Comparison of ENCODE assay signal across 12 mouse cellular contexts in genomic region chr17:29859788-29860283, GRCm38 (mm10).
DNase-seq lines count a peak whose midpoint lies in the region; ATAC-seq and TF ChIP-seq lines count a peak whose summit lies in the region.
"Had no signal": no experiment of that assay in that cellular context is flagged by ENCODE, and none has a peak within 500 bp of the region (broad histone marks: within the 10 kb centered on the region; RNA-seq: fewer than 3 reads in every experiment).

No protein-coding gene starts in this region.

- TF ChIP-seq POLR2A in heart, adult 2 months (IDR thresholded peaks at IDR 0.05; ENCODE audit: insufficient read depth, low read depth, low read length) = no peak

- intact Hi-C loops in heart, adult 2 months (cut with DNase I) = no loop called here

- peak; percentile 63 for ATAC-seq in heart, embryonic 11.5 days (replicated peaks; ENCODE audit: insufficient number of reproducible peaks, low FRiP score, low TSS enrichment)
- ATAC-seq in midbrain, embryonic 16.5 days = peak; percentile 45; the same call in 1 of the 2 replicates
- ATAC-seq in midbrain, postnatal 0 days (ENCODE audit: low FRiP score) = no peak
- ATAC-seq in megakaryocyte progenitor cell, adult 5-6 weeks (replicated peaks; ENCODE audit: poor library complexity) = peak; percentile 85
- ATAC-seq in hindbrain, postnatal 0 days = no peak

- DNase-seq in heart, adult 2 months = no peak
- DNase-seq in midbrain, postnatal 0 days (ENCODE audit: low spot score) = no peak
- peak; percentile 13 for DNase-seq in fat pad, adult 2 months (ENCODE audit: extremely low read depth, low read depth, low spot score)
- no peak for DNase-seq in hindbrain, postnatal 0 days (ENCODE audit: low spot score)
- no peak for DNase-seq in layer of hippocampus, adult 9-11 months
- DNase-seq: adrenal gland, postnatal 36 days; cerebellum, postnatal 25 days; gastrocnemius, postnatal 36 days had no signal

- TF ChIP-seq CTCF in heart, adult 2 months (IDR thresholded peaks at IDR 0.05) = no peak
- no peak for TF ChIP-seq CTCF in midbrain, postnatal 0 days (IDR thresholded peaks at IDR 0.05)
- no peak for TF ChIP-seq CTCF in hindbrain, postnatal 0 days (IDR thresholded peaks at IDR 0.05; ENCODE audit: low read depth)

- 40% methylated on average over 13 of the region's 13 CpGs for WGBS in heart, embryonic 11.5 days (ENCODE audit: insufficient replicate concordance)
- 33% methylated on average over 13 of the region's 13 CpGs for WGBS in heart, adult 2 months
- WGBS in midbrain, embryonic 16.5 days = 77% methylated on average over 13 of the region's 13 CpGs
- WGBS in midbrain, postnatal 0 days = 75% methylated on average over 13 of the region's 13 CpGs
- 76% methylated on average over 13 of the region's 13 CpGs for WGBS in hindbrain, postnatal 0 days

- H3K9me3 ChIP-seq in heart, embryonic 11.5 days (replicated peaks; ENCODE audit: control insufficient read depth, low read length) = no peaks in the 10 kb centered on the region
- H3K9me3 ChIP-seq in midbrain, embryonic 16.5 days (replicated peaks; ENCODE audit: control insufficient read depth, low read length, poor library complexity, severe bottlenecking) = no peaks in the 10 kb centered on the region
- H3K9me3 ChIP-seq in midbrain, postnatal 0 days (ENCODE audit: low read length) = no peaks in the 10 kb centered on the region
- H3K9me3 ChIP-seq in hindbrain, postnatal 0 days (ENCODE audit: low read length) = no peaks in the 10 kb centered on the region

- no peak overlapping the region for H3K4me3 ChIP-seq in heart, embryonic 11.5 days (ENCODE audit: low read depth, low read length)
- H3K4me3 ChIP-seq in heart, adult 2 months = no peak overlapping the region
- no peak overlapping the region for H3K4me3 ChIP-seq in midbrain, embryonic 16.5 days (ENCODE audit: low read depth, low read length)
- no peak overlapping the region for H3K4me3 ChIP-seq in midbrain, postnatal 0 days (ENCODE audit: low read depth, low read length)
- H3K4me3 ChIP-seq in hindbrain, postnatal 0 days (ENCODE audit: low read length) = no peak overlapping the region
- H3K4me3 ChIP-seq: layer of hippocampus, adult 2 months had no signal

- H3K27ac ChIP-seq in heart, embryonic 11.5 days (ENCODE audit: low read depth, low read length) = no peak overlapping the region
- no peak overlapping the region for H3K27ac ChIP-seq in heart, adult 2 months
- no peak overlapping the region for H3K27ac ChIP-seq in midbrain, embryonic 16.5 days (ENCODE audit: low read length)
- H3K27ac ChIP-seq in midbrain, postnatal 0 days (ENCODE audit: low read depth, low read length) = no peak overlapping the region
- no peak overlapping the region for H3K27ac ChIP-seq in hindbrain, postnatal 0 days
- H3K27ac ChIP-seq: layer of hippocampus, adult 2 months had no signal

- no peak for TF ChIP-seq EP300 in heart, adult 2 months (IDR thresholded peaks at IDR 0.05; ENCODE audit: insufficient read depth, low read depth, low read length)

- H3K36me3 ChIP-seq in heart, embryonic 11.5 days (ENCODE audit: control insufficient read depth, insufficient read depth, low read length) = no peaks in the 10 kb centered on the region
- no peaks in the 10 kb centered on the region for H3K36me3 ChIP-seq in heart, adult 2 months (ENCODE audit: control insufficient read depth, insufficient read depth, low read length)
- H3K36me3 ChIP-seq in midbrain, embryonic 16.5 days (ENCODE audit: control insufficient read depth, insufficient read depth, low read length) = no peaks in the 10 kb centered on the region
- no peaks in the 10 kb centered on the region; the same call in 1 of the 2 replicates for H3K36me3 ChIP-seq in midbrain, postnatal 0 days (ENCODE audit: insufficient read depth, low read length)
- no peaks in the 10 kb centered on the region for H3K36me3 ChIP-seq in hindbrain, postnatal 0 days (ENCODE audit: insufficient read depth, low read length)

- peaks cover 3% of the 10 kb centered on the region for H3K4me1 ChIP-seq in heart, embryonic 11.5 days (ENCODE audit: control insufficient read depth, insufficient read depth, low read length)
- no peaks in the 10 kb centered on the region for H3K4me1 ChIP-seq in heart, adult 2 months (ENCODE audit: control insufficient read depth, insufficient read depth, low read length)
- H3K4me1 ChIP-seq in midbrain, embryonic 16.5 days (ENCODE audit: control insufficient read depth, insufficient read depth, low read length) = 0 out of 2 replicates have a peak, but pooled peaks cover 4% of the 10 kb centered on the region
- no peaks in the 10 kb centered on the region for H3K4me1 ChIP-seq in midbrain, postnatal 0 days (ENCODE audit: insufficient read depth, low read length)
- H3K4me1 ChIP-seq in hindbrain, postnatal 0 days (ENCODE audit: insufficient read depth, low read length) = peaks cover 11% of the 10 kb centered on the region; the same call in 1 of the 2 replicates

- no peak overlapping the region; the same call in 1 of the 2 replicates for H3K4me2 ChIP-seq in heart, embryonic 11.5 days
- H3K4me2 ChIP-seq in midbrain, embryonic 16.5 days (ENCODE audit: low read length) = no peak overlapping the region
- H3K4me2 ChIP-seq in midbrain, postnatal 0 days (ENCODE audit: low read depth, low read length, poor library complexity, severe bottlenecking) = no peak overlapping the region
- H3K4me2 ChIP-seq in hindbrain, postnatal 0 days (ENCODE audit: low read depth, low read length) = no peak overlapping the region

- no peak overlapping the region for H3K9ac ChIP-seq in heart, embryonic 11.5 days (ENCODE audit: low read depth, low read length)
- no peak overlapping the region for H3K9ac ChIP-seq in heart, adult 2 months (ENCODE audit: low read depth, low read length)
- no peak overlapping the region for H3K9ac ChIP-seq in midbrain, embryonic 16.5 days (ENCODE audit: low read depth, low read length)
- no peak overlapping the region for H3K9ac ChIP-seq in midbrain, postnatal 0 days (replicated peaks; ENCODE audit: low read length, poor library complexity, severe bottlenecking)
- no peak overlapping the region for H3K9ac ChIP-seq in hindbrain, postnatal 0 days (replicated peaks; ENCODE audit: low read length)

- no peaks in the 10 kb centered on the region for H3K79me2 ChIP-seq in heart, adult 2 months (replicated peaks; ENCODE audit: control insufficient read depth, insufficient read depth, low read length)

- H3K27me3 ChIP-seq in heart, embryonic 11.5 days (ENCODE audit: control insufficient read depth, insufficient read depth, low read length) = 0 out of 2 replicates have a peak, but pooled peaks cover 3% of the 10 kb centered on the region
- no peaks in the 10 kb centered on the region for H3K27me3 ChIP-seq in heart, adult 2 months (ENCODE audit: control insufficient read depth, insufficient read depth, low read length)
- no peaks in the 10 kb centered on the region for H3K27me3 ChIP-seq in midbrain, embryonic 16.5 days (ENCODE audit: control insufficient read depth, insufficient read depth, low read depth, low read length)
- H3K27me3 ChIP-seq in midbrain, postnatal 0 days (ENCODE audit: insufficient read depth, low read length) = no peaks in the 10 kb centered on the region
- no peaks in the 10 kb centered on the region for H3K27me3 ChIP-seq in hindbrain, postnatal 0 days (ENCODE audit: insufficient read depth, low read length)

Comparison
In these comparisons a context has a peak if more than half of its experiments do, and no peak if none do; other contexts are left out.
1. ATAC-seq: peak in heart, embryonic 11.5 days (single experiment), midbrain, embryonic 16.5 days (single experiment) and megakaryocyte progenitor cell, adult 5-6 weeks (single experiment); none in midbrain, postnatal 0 days (single experiment) and hindbrain, postnatal 0 days (single experiment).